Mouse (Mus musculus) hindbrain, embryonic 16.5 days (tissue): ENCODE data around the gene Ulk4. TPM values are rescaled to one million over a fixed set of nuclear protein-coding genes. Genes with fewer than 3 reads are reported as not detected.

Experiments used
- ATAC-seq: fragments of 200-750 bp; cut with Nextera tagmentation; 2 replicates; pipeline ENCODE4 v1.8.0; 2017; ENCODE audit warnings: moderate TSS enrichment, moderate library complexity
- H3K27ac ChIP-seq: fragments of 300-500 bp; sonication (generic); 2 replicates; pipeline ENCODE4 v1.5.1; 2014; ENCODE audit warnings: low read depth, mild to moderate bottlenecking, control low read depth, low read length, moderate library complexity
- H3K27me3 ChIP-seq: fragments of 300-500 bp; sonication (generic); replicated peaks from 2 replicates; pipeline ENCODE4 v1.6.1; 2014; ENCODE audit warnings: low read length; ENCODE audit not compliant: control insufficient read depth, insufficient read depth
- H3K36me3 ChIP-seq: fragments of 300-500 bp; sonication (generic); 2 replicates; pipeline ENCODE4 v1.6.1; 2014; ENCODE audit warnings: mild to moderate bottlenecking, low read length, moderate library complexity, mixed read lengths; ENCODE audit not compliant: control insufficient read depth, insufficient read depth
- H3K4me1 ChIP-seq: fragments of 300-500 bp; sonication (generic); 2 replicates; pipeline ENCODE4 v1.6.1; 2014; ENCODE audit warnings: low read depth, low read length; ENCODE audit not compliant: control insufficient read depth, insufficient read depth
- H3K4me2 ChIP-seq: fragments of 300-500 bp; sonication (generic); 2 replicates; pipeline ENCODE4 v1.6.1; 2014; ENCODE audit warnings: mild to moderate bottlenecking, low read length, control low read depth, moderate library complexity
- H3K4me3 ChIP-seq: fragments of 300-500 bp; sonication (generic); 2 replicates; pipeline ENCODE4 v1.5.1; 2014; ENCODE audit warnings: mild to moderate bottlenecking, low read length, control low read depth, moderate library complexity
- H3K9ac ChIP-seq: fragments of 300-500 bp; sonication (generic); 2 replicates; pipeline ENCODE4 v1.6.1; 2014; ENCODE audit warnings: low read depth, mild to moderate bottlenecking, control low read depth, low read length, moderate library complexity
- H3K9me3 ChIP-seq: fragments of 300-500 bp; sonication (generic); 2 replicates; pipeline ENCODE4 v1.6.1; 2014; ENCODE audit warnings: mild to moderate bottlenecking, low read length, moderate library complexity; ENCODE audit not compliant: control insufficient read depth
- WGBS: fragments of 180-500 bp; shearing (Covaris S2); extraction: QIAGEN DNeasy Blood & Tissue Kit; methylation state at CpG from one replicate; pipeline ENCODE4 v1.1.7; 2014; 5-methylcytosine and 5-hydroxymethylcytosine counted together
- polyA plus RNA-seq: library from polyadenylated mRNA; unstranded; fragments of >200 nt; fragmentation: Nextera tagmentation; extraction: Ambion mirVana; gene quantifications from 2 replicates; pipeline ENCODE4 v1.2.1, GENCODE M21; 2015

Gene Ulk4
- polyA plus RNA-seq, 1 experiment from 2014 or later, result 75.8 TPM

DNA sequence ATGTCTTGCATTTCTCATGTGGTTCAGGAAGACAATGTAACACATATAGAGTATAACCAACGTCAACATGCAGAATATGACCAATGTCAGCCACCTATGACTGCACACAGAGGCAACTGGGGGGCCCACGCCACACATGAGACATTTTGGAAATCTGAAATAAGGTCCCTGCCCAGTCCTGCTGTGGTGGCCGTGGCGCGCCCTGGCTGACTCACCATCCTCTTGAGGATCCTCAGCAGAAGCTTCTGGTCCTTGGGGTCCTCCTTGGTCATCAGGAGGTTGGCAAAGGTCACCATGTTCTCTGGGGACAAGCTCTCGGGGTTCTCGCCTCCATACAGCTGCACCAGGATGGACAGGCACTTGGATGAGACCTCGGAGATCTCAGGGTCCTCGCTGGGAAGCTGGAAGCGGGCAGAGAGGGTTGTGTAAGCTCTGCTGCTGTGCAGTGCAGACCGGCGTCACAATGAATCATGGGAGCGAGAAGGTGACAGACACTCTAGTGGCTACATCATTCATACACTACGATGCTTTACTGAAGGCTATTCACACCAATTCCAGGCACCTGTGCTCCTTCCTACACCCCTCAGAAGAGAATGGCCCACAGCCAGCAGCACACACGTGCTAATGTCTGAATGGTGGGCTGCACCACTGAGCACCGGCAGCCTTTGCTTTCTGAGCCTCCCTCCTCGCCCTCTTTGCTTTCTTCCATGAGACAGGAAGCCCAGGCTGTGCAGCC, 232.4 kb downstream of the Ulk4 start:
- Histone ChIP-seq H3K4me2 (no peak overlapping the region), H3K9me3 (no peaks in the 10 kb centered on the region), H3K27ac (no peak overlapping the region), H3K4me1 (no peaks in the 10 kb centered on the region; the same call in 1 of the 2 replicates), H3K9ac (no peak overlapping the region), H3K36me3 (no peaks in the 10 kb centered on the region), H3K4me3 (no peak overlapping the region), H3K27me3 (no peaks in the 10 kb centered on the region)
- ATAC-seq, result peak; percentile 30; the same call in 1 of the 2 replicates
- WGBS, result 75% methylated on average over 17 of the region's 17 CpGs

DNA sequence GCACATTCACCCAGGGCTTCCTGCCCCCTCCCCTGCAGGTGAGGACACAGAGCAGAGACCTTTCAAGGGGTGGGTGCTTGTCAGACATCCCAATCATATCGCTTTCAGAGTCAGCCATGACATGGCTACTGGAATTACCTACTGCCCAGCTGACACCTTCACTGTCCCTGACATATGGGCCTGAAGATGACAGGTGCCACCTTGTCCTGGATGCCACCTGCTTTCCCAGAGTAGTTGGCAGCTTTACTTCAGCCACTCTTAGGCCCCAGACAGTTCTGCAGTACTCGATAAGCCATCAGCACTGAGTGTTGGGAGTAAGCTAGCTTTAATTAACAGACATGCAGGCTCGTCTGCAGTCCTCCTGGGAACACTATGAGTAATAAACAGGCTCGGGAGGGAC, 234.0 kb downstream of the Ulk4 start:
- H3K9ac ChIP-seq, result no peak overlapping the region
- WGBS, result 67% methylated on average over 4 of the region's 4 CpGs
- H3K4me1 ChIP-seq, result peaks cover 4% of the 10 kb centered on the region
- H3K9me3 ChIP-seq, result no peaks in the 10 kb centered on the region
- no peak for ATAC-seq
- no peak overlapping the region for H3K4me3 ChIP-seq
- H3K4me2 ChIP-seq, result no peak overlapping the region
- H3K36me3 ChIP-seq, result no peaks in the 10 kb centered on the region
- no peak overlapping the region for H3K27ac ChIP-seq
- H3K27me3 ChIP-seq, result no peaks in the 10 kb centered on the region

DNA sequence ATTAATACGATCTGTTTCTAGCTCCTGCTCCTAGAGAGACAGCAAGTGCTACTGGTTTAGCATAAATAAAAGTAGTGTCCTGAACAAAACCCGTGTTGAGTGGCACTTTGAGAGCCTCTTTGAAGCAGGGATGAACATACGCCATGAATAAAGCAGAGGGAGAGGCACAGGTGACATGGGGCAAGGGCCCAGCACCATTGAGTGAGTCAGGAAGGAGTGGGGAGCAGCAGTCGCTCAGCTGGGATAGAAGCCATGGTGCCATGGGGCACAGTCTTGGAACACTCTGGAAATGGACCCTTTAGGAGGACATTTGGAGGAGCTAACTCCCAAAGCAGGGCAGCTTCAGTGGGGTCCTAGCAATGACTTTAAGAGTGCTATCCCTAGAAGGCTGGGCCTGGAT, 238.6 kb downstream of the Ulk4 start:
- Histone ChIP-seq H3K9me3 (no peaks in the 10 kb centered on the region), H3K27me3 (no peaks in the 10 kb centered on the region), H3K27ac (peak overlapping the region; percentile 58; the same call in 1 of the 2 replicates), H3K4me2 (no peak overlapping the region), H3K36me3 (no peaks in the 10 kb centered on the region), H3K9ac (no peak overlapping the region), H3K4me1 (peaks cover 18% of the 10 kb centered on the region), H3K4me3 (no peak overlapping the region)
- WGBS, result 51% methylated on average over 4 of the region's 4 CpGs
- 0 out of 2 replicates have a peak, but pooled peaks have one; percentile 27 for ATAC-seq

GRCm38 (mm10) chr9:121037975-121038374, 239.0 kb downstream of the Ulk4 start:
- no peaks in the 10 kb centered on the region for H3K36me3 ChIP-seq
- no peak overlapping the region for H3K4me3 ChIP-seq
- peak; percentile 80 for ATAC-seq
- no peaks in the 10 kb centered on the region for H3K9me3 ChIP-seq
- 22% methylated on average over 5 of the region's 5 CpGs for WGBS
- H3K4me2 ChIP-seq, result no peak overlapping the region
- H3K9ac ChIP-seq, result no peak overlapping the region
- H3K27ac ChIP-seq, result peak overlapping the region; percentile 16; the same call in 1 of the 2 replicates
- H3K4me1 ChIP-seq, result peaks cover 18% of the 10 kb centered on the region
- H3K27me3 ChIP-seq, result no peaks in the 10 kb centered on the region

- Histone ChIP-seq H3K4me1 (peaks cover 21% of the 10 kb centered on the region), H3K36me3 (no peaks in the 10 kb centered on the region), H3K4me2 (no peak overlapping the region), H3K9ac (no peak overlapping the region), H3K9me3 (no peaks in the 10 kb centered on the region), H3K27me3 (no peaks in the 10 kb centered on the region), H3K27ac (no peak overlapping the region), H3K4me3 (no peak overlapping the region)
- WGBS, result 79% methylated on average over 6 of the region's 6 CpGs
- no peak for ATAC-seq
These were observed 241.7 kb downstream of the Ulk4 start for GRCm38 (mm10) chr9:121035296-121035695.

DNA sequence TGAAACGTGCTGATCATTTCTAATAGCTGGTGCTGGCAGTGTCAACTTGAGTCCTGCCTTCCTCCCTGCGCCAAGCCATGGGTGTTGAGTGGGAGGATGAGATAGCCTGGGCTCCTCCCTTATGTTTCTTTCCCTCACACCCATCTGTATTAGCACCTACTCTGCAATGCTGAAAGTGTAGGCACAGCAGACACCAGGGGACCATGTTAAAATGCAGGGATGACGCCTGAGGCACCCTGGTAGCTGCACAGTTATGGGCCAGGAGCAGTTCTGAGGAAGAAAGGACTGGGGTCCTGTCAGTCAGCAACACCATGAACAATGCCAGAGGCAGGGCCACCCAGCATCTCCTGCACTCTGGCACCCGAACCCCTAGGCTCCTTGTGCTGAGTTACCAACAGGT, 243.4 kb downstream of the Ulk4 start:
- Histone ChIP-seq H3K4me2 (no peak overlapping the region), H3K4me3 (no peak overlapping the region), H3K4me1 (peaks cover 21% of the 10 kb centered on the region), H3K9ac (no peak overlapping the region), H3K27ac (no peak overlapping the region), H3K9me3 (no peaks in the 10 kb centered on the region), H3K36me3 (no peaks in the 10 kb centered on the region), H3K27me3 (no peaks in the 10 kb centered on the region)
- no peak for ATAC-seq
- WGBS, result 83% methylated on average over 4 of the region's 4 CpGs

- Histone ChIP-seq H3K27ac (no peak overlapping the region), H3K9me3 (no peaks in the 10 kb centered on the region), H3K4me1 (peaks cover 12% of the 10 kb centered on the region), H3K27me3 (no peaks in the 10 kb centered on the region), H3K4me2 (no peak overlapping the region), H3K9ac (no peak overlapping the region), H3K4me3 (no peak overlapping the region), H3K36me3 (no peaks in the 10 kb centered on the region)
- ATAC-seq, result 0 out of 2 replicates have a peak, but pooled peaks have one; percentile 30
- 55% methylated on average over 10 of the region's 10 CpGs for WGBS
These were observed 244.6 kb downstream of the Ulk4 start for GRCm38 (mm10) chr9:121032322-121032964.

- Histone ChIP-seq H3K4me3 (no peak overlapping the region), H3K9me3 (no peaks in the 10 kb centered on the region), H3K36me3 (no peaks in the 10 kb centered on the region), H3K4me1 (peaks cover 3% of the 10 kb centered on the region; the same call in 1 of the 2 replicates), H3K27me3 (no peaks in the 10 kb centered on the region), H3K4me2 (no peak overlapping the region), H3K9ac (no peak overlapping the region), H3K27ac (no peak overlapping the region)
- ATAC-seq, result no peak
- WGBS, result 42% methylated on average over 10 of the region's 10 CpGs
These were observed 246.0 kb downstream of the Ulk4 start for GRCm38 (mm10) chr9:121030949-121031348.

- no peak for ATAC-seq
- no peaks in the 10 kb centered on the region for H3K9me3 ChIP-seq
- no peak overlapping the region for H3K4me2 ChIP-seq
- no peak overlapping the region for H3K4me3 ChIP-seq
- no peaks in the 10 kb centered on the region for H3K36me3 ChIP-seq
- no peak overlapping the region for H3K9ac ChIP-seq
- no peaks in the 10 kb centered on the region for H3K27me3 ChIP-seq
- 34% methylated on average over 9 of the region's 9 CpGs for WGBS
- H3K27ac ChIP-seq, result no peak overlapping the region
- H3K4me1 ChIP-seq, result peaks cover 3% of the 10 kb centered on the region; the same call in 1 of the 2 replicates
These were observed 247.2 kb downstream of the Ulk4 start for GRCm38 (mm10) chr9:121029786-121030185.
